Comparison of ENCODE assay signal across 8 mouse cellular contexts in the genomic region with DNA sequence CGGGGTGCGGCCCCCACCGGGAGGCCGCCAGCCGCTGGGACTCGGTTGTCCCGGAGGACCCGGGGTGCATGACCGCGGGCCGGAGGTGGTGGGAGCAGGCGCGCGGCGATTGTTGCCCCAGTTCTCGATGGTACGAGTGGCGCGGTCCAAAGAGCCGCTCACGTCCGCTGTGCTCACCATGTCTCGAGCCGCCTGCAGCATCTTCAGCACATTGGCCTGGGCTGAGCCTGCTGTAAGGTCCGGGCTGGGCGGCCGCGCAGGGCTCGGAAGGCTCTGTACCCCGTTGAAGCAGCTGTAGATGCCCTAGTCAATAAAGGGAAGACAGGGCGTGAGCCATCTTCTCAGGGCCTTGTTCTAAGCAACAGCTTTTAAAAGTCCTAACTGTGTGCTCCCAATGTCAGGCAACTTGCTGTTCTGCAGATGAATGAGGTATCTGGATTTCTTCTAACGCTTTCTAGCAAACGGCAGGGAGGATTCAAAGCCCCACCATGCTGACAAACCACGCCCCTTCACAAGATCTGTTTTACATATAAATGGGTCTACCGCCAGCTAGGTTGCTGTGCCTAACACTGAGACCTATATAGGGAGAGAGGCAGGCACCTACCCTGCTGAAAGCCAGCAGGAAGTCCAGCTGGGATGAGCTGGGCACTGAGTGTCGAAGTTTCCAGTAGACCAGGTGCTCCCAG. TPM values are rescaled to one million over a fixed set of nuclear protein-coding genes. Genes with fewer than 3 reads are reported as not detected.
DNase-seq lines count a peak whose midpoint lies in the region; ATAC-seq and TF ChIP-seq lines count a peak whose summit lies in the region.

No protein-coding gene starts in this region.

- no peaks in the 10 kb centered on the region for H3K9me3 ChIP-seq in lung, embryonic 14.5 days (ENCODE audit: low read depth, low read length)
- no peaks in the 10 kb centered on the region for H3K9me3 ChIP-seq in embryonic facial prominence, embryonic 15.5 days (replicated peaks)
- H3K9me3 ChIP-seq in intestine, postnatal 0 days (ENCODE audit: control insufficient read depth): no peaks in the 10 kb centered on the region
- no peaks in the 10 kb centered on the region for H3K9me3 ChIP-seq in neural tube, embryonic 14.5 days (ENCODE audit: control insufficient read depth, low read length)

- H3K4me2 ChIP-seq in lung, embryonic 14.5 days: peak overlapping the region; percentile 62
- peak overlapping the region; percentile 84 for H3K4me2 ChIP-seq in embryonic facial prominence, embryonic 15.5 days (replicated peaks)
- H3K4me2 ChIP-seq in intestine, postnatal 0 days (replicated peaks; ENCODE audit: low read depth): peak overlapping the region; percentile 67
- peak overlapping the region; percentile 89 for H3K4me2 ChIP-seq in neural tube, embryonic 14.5 days (ENCODE audit: low read depth, low read length)

- 3% methylated on average over 36 of the region's 36 CpGs for WGBS in lung, embryonic 14.5 days
- 8% methylated on average over 36 of the region's 36 CpGs for WGBS in lung, adult 2 months
- 1% methylated on average over 36 of the region's 36 CpGs for WGBS in embryonic facial prominence, embryonic 15.5 days
- 4% methylated on average over 36 of the region's 36 CpGs for WGBS in intestine, postnatal 0 days
- WGBS in neural tube, embryonic 14.5 days: 1% methylated on average over 36 of the region's 36 CpGs

- ATAC-seq in lung, embryonic 14.5 days (ENCODE audit: insufficient read depth): no peak
- ATAC-seq in embryonic facial prominence, embryonic 15.5 days (ENCODE audit: insufficient number of reproducible peaks, low FRiP score, low TSS enrichment, low read depth): no peak
- no peak for ATAC-seq in intestine, postnatal 0 days
- ATAC-seq in neural tube, embryonic 14.5 days (ENCODE audit: low read depth): no peak

- 0 out of 2 replicates have a peak, but pooled peaks have one; percentile 0 for TF ChIP-seq CTCF in lung, embryonic 14.5 days (IDR thresholded peaks at IDR 0.05; ENCODE audit: low read depth)
- no peak for TF ChIP-seq CTCF in lung, adult 2 months (IDR thresholded peaks at IDR 0.05; ENCODE audit: insufficient read depth, low read length)
- TF ChIP-seq CTCF in intestine, postnatal 0 days (IDR thresholded peaks at IDR 0.05; ENCODE audit: low read depth): no peak

- no peaks in the 10 kb centered on the region for H3K36me3 ChIP-seq in lung, embryonic 14.5 days (ENCODE audit: insufficient read depth)
- no peaks in the 10 kb centered on the region for H3K36me3 ChIP-seq in embryonic facial prominence, embryonic 15.5 days
- H3K36me3 ChIP-seq in intestine, postnatal 0 days (ENCODE audit: control insufficient read depth, insufficient read depth): 0 out of 2 replicates have a peak, but pooled peaks cover 4% of the 10 kb centered on the region
- H3K36me3 ChIP-seq in neural tube, embryonic 14.5 days (ENCODE audit: control insufficient read depth, insufficient read depth, low read length): no peaks in the 10 kb centered on the region

- DNase-seq in lung, embryonic 14.5 days: no peak
- DNase-seq in lung, adult 2 months: no peak
- DNase-seq in urinary bladder, postnatal 25 days (ENCODE audit: low spot score): no peak
- DNase-seq in thymus, postnatal 25 days: no peak
- no peak for DNase-seq in frontal cortex, postnatal 10 days (ENCODE audit: low spot score in 2 of 2)

- peak overlapping the region; percentile 36 for H3K4me3 ChIP-seq in lung, embryonic 14.5 days (ENCODE audit: low read depth, low read length)
- H3K4me3 ChIP-seq in lung, adult 2 months (replicated peaks; ENCODE audit: extremely low read depth, low read depth, low read length): no peak overlapping the region
- peak overlapping the region; percentile 43 for H3K4me3 ChIP-seq in embryonic facial prominence, embryonic 15.5 days (replicated peaks)
- peak overlapping the region; percentile 33 for H3K4me3 ChIP-seq in intestine, postnatal 0 days (ENCODE audit: low read depth, low read length)
- peak overlapping the region; percentile 40 for H3K4me3 ChIP-seq in neural tube, embryonic 14.5 days (ENCODE audit: low read depth, low read length)

- peaks cover 89% of the 10 kb centered on the region for H3K27me3 ChIP-seq in lung, embryonic 14.5 days (ENCODE audit: insufficient read depth, low read length)
- peaks cover 84% of the 10 kb centered on the region for H3K27me3 ChIP-seq in embryonic facial prominence, embryonic 15.5 days
- peaks cover 60% of the 10 kb centered on the region for H3K27me3 ChIP-seq in intestine, postnatal 0 days (replicated peaks; ENCODE audit: control insufficient read depth, insufficient read depth, low read length)
- H3K27me3 ChIP-seq in neural tube, embryonic 14.5 days (ENCODE audit: control insufficient read depth, insufficient read depth, low read length): peaks cover 33% of the 10 kb centered on the region

- no peak overlapping the region for H3K27ac ChIP-seq in lung, embryonic 14.5 days (ENCODE audit: low read depth)
- H3K27ac ChIP-seq in embryonic facial prominence, embryonic 15.5 days (replicated peaks): no peak overlapping the region
- no peak overlapping the region for H3K27ac ChIP-seq in intestine, postnatal 0 days (ENCODE audit: low read depth, low read length)
- no peak overlapping the region for H3K27ac ChIP-seq in neural tube, embryonic 14.5 days (ENCODE audit: low read depth, low read length)

- no peak for TF ChIP-seq POLR2A in lung, adult 2 months (IDR thresholded peaks at IDR 0.05; ENCODE audit: borderline replicate concordance, extremely low read depth, low read depth, low read length)

- no peaks in the 10 kb centered on the region for H3K4me1 ChIP-seq in lung, embryonic 14.5 days (ENCODE audit: insufficient read depth)
- 0 out of 2 replicates have a peak, but pooled peaks cover 3% of the 10 kb centered on the region for H3K4me1 ChIP-seq in lung, adult 2 months (ENCODE audit: control insufficient read depth, insufficient read depth, low read length)
- H3K4me1 ChIP-seq in embryonic facial prominence, embryonic 15.5 days: peaks cover 12% of the 10 kb centered on the region
- 0 out of 2 replicates have a peak, but pooled peaks cover 3% of the 10 kb centered on the region for H3K4me1 ChIP-seq in intestine, postnatal 0 days (replicated peaks; ENCODE audit: control insufficient read depth, insufficient read depth, low read length)
- H3K4me1 ChIP-seq in neural tube, embryonic 14.5 days (ENCODE audit: control insufficient read depth, insufficient read depth, low read length): peaks cover 12% of the 10 kb centered on the region; the same call in 1 of the 2 replicates

- no peak overlapping the region for H3K9ac ChIP-seq in lung, embryonic 14.5 days
- no peak overlapping the region for H3K9ac ChIP-seq in embryonic facial prominence, embryonic 15.5 days
- H3K9ac ChIP-seq in intestine, postnatal 0 days (ENCODE audit: low read depth, low read length): no peak overlapping the region
- H3K9ac ChIP-seq in neural tube, embryonic 14.5 days (replicated peaks; ENCODE audit: low read depth, low read length): peak overlapping the region; percentile 48

RNA-seq across cellular contexts. Expression of a gene that starts 16.5 kb away (rescaled TPM):
- polyA plus RNA-seq in lung, embryonic 14.5 days (2014; fragmentation: Nextera tagmentation; extraction: Ambion mirVana): not detected in 2 replicates
- 4.8 and 6.5 TPM in 2 replicates for polyA plus RNA-seq in lung, adult 2 months (2012; rRNA removed)
- 0.05 TPM in 1 of 2 replicates, not detected in the other for polyA plus RNA-seq in embryonic facial prominence, embryonic 15.5 days (2015; fragmentation: Nextera tagmentation; extraction: Ambion mirVana)
- not detected in 2 replicates for polyA plus RNA-seq in intestine, postnatal 0 days (2015; fragmentation: Nextera tagmentation; extraction: Ambion mirVana)
- polyA plus RNA-seq in neural tube, embryonic 14.5 days (2014; fragmentation: Nextera tagmentation; extraction: Ambion mirVana): 0.24 and 0.45 TPM in 2 replicates

RNA-seq across cellular contexts. Expression of a gene that starts 26.3 kb away (rescaled TPM):
- 8.8 and 10.4 TPM in 2 replicates for polyA plus RNA-seq in lung, embryonic 14.5 days (2014; fragmentation: Nextera tagmentation; extraction: Ambion mirVana)
- polyA plus RNA-seq in lung, adult 2 months (2012; rRNA removed): 11.1 and 13.0 TPM in 2 replicates
- 16.0 and 17.0 TPM in 2 replicates for polyA plus RNA-seq in embryonic facial prominence, embryonic 15.5 days (2015; fragmentation: Nextera tagmentation; extraction: Ambion mirVana)
- polyA plus RNA-seq in intestine, postnatal 0 days (2015; fragmentation: Nextera tagmentation; extraction: Ambion mirVana): 8.0 and 8.2 TPM in 2 replicates
- polyA plus RNA-seq in neural tube, embryonic 14.5 days (2014; fragmentation: Nextera tagmentation; extraction: Ambion mirVana): 12.5 and 14.6 TPM in 2 replicates

RNA-seq across cellular contexts. Expression of a gene that starts 46.9 kb away (rescaled TPM):
- 0.14 and 0.18 TPM in 2 replicates for polyA plus RNA-seq in lung, embryonic 14.5 days (2014; fragmentation: Nextera tagmentation; extraction: Ambion mirVana)
- polyA plus RNA-seq in lung, adult 2 months (2012; rRNA removed): 2.8 and 3.8 TPM in 2 replicates
- 0.60 and 0.66 TPM in 2 replicates for polyA plus RNA-seq in embryonic facial prominence, embryonic 15.5 days (2015; fragmentation: Nextera tagmentation; extraction: Ambion mirVana)
- polyA plus RNA-seq in intestine, postnatal 0 days (2015; fragmentation: Nextera tagmentation; extraction: Ambion mirVana): 0.26 and 0.55 TPM in 2 replicates
- 1.4 and 1.9 TPM in 2 replicates for polyA plus RNA-seq in neural tube, embryonic 14.5 days (2014; fragmentation: Nextera tagmentation; extraction: Ambion mirVana)

RNA-seq across cellular contexts. Expression of a gene that starts 56.4 kb away (rescaled TPM):
- polyA plus RNA-seq in lung, embryonic 14.5 days (2014; fragmentation: Nextera tagmentation; extraction: Ambion mirVana): not detected in 2 replicates
- 8.3 TPM in 1 of 2 replicates, not detected in the other for polyA plus RNA-seq in lung, adult 2 months (2012; rRNA removed)
- polyA plus RNA-seq in embryonic facial prominence, embryonic 15.5 days (2015; fragmentation: Nextera tagmentation; extraction: Ambion mirVana): 0.21 and 0.32 TPM in 2 replicates
- polyA plus RNA-seq in intestine, postnatal 0 days (2015; fragmentation: Nextera tagmentation; extraction: Ambion mirVana): 0.05 TPM in 1 of 2 replicates, not detected in the other
- 0.12 TPM in 1 of 2 replicates, not detected in the other for polyA plus RNA-seq in neural tube, embryonic 14.5 days (2014; fragmentation: Nextera tagmentation; extraction: Ambion mirVana)
